Mouse (Mus musculus) hindbrain, embryonic 14.5 days (tissue): ENCODE data around the gene Vmn1r223. TPM values are rescaled to one million over a fixed set of nuclear protein-coding genes. Genes with fewer than 3 reads are reported as not detected.

Experiments
- ATAC-seq: fragments of 200-750 bp; cut with Nextera tagmentation; 2 replicates; pipeline ENCODE4 v1.8.0; 2017; ENCODE audit warnings: moderate number of reproducible peaks, mild to moderate bottlenecking, moderate TSS enrichment, moderate library complexity; ENCODE audit not compliant: low FRiP score
- DNase-seq: peaks from one replicate; pipeline ENCODE4 v3.0.0-alpha.2; 2015; ENCODE audit warnings: low spot score
- H3K27ac ChIP-seq: fragments of 300-500 bp; sonication (generic); 2 replicates; pipeline ENCODE4 v1.5.1; 2014; ENCODE audit warnings: mild to moderate bottlenecking, moderate library complexity
- H3K27me3 ChIP-seq: fragments of 300-500 bp; sonication (generic); 2 replicates; pipeline ENCODE4 v1.6.1; 2014; ENCODE audit warnings: mild to moderate bottlenecking, low read length, mixed read lengths; ENCODE audit not compliant: control insufficient read depth, insufficient read depth
- H3K36me3 ChIP-seq: fragments of 300-500 bp; sonication (generic); replicated peaks from 2 replicates; pipeline ENCODE4 v1.6.1; 2014; ENCODE audit not compliant: control insufficient read depth, insufficient read depth
- H3K4me1 ChIP-seq: fragments of 300-500 bp; sonication (generic); replicated peaks from 2 replicates; pipeline ENCODE4 v1.6.1; 2014; ENCODE audit warnings: antibody characterized with exemption, low read length, mixed read lengths; ENCODE audit not compliant: control insufficient read depth, insufficient read depth
- H3K4me2 ChIP-seq: fragments of 300-500 bp; sonication (generic); replicated peaks from 2 replicates; pipeline ENCODE4 v1.6.1; 2014; ENCODE audit warnings: mild to moderate bottlenecking, moderate library complexity
- H3K4me3 ChIP-seq: fragments of 300-500 bp; sonication (generic); replicated peaks from 2 replicates; pipeline ENCODE4 v1.5.1; 2014; ENCODE audit warnings: mild to moderate bottlenecking, low read length
- H3K9ac ChIP-seq: fragments of 300-500 bp; sonication (generic); 2 replicates; pipeline ENCODE4 v1.6.1; 2014
- H3K9me3 ChIP-seq: fragments of 300-500 bp; sonication (generic); 2 replicates; pipeline ENCODE4 v1.6.1; 2016; ENCODE audit warnings: low read length; ENCODE audit not compliant: control insufficient read depth
- WGBS: fragments of 180-500 bp; shearing (Covaris S2); extraction: QIAGEN DNeasy Blood & Tissue Kit; methylation state at CpG from one replicate; pipeline ENCODE4 v1.1.7; 2014; 5-methylcytosine and 5-hydroxymethylcytosine counted together
- polyA plus RNA-seq: library from polyadenylated mRNA; unstranded; fragments of >200 nt; fragmentation: Nextera tagmentation; extraction: Ambion mirVana; gene quantifications from 2 replicates; pipeline ENCODE4 v1.2.1, GENCODE M21; 2014

The Vmn1r223 gene
- polyA plus RNA-seq, 1 experiment from 2014 or later: not detected

GRCm38 (mm10) chr13:23299999-23300341 is 53.0 kb downstream of the Vmn1r223 start:
- under 1% methylated on average over 13 of the region's 13 CpGs for WGBS
- Histone ChIP-seq H3K36me3 (no peaks in the 10 kb centered on the region), H3K4me2 (peak overlapping the region; percentile 54), H3K27me3 (peaks cover 44% of the 10 kb centered on the region), H3K4me1 (no peaks in the 10 kb centered on the region), H3K9me3 (no peaks in the 10 kb centered on the region), H3K4me3 (peak overlapping the region; percentile 38), H3K27ac (no peak overlapping the region), H3K9ac (peak overlapping the region; percentile 45)
- peak; percentile 73; the same call in 1 of the 2 replicates for ATAC-seq
- peak; percentile 92 for DNase-seq

Other genes starting within 250 kb of the Vmn1r223 start
- not detected in 2 replicates for gene Vmn1r213, start 239.5 kb upstream of the Vmn1r223 start, polyA plus RNA-seq
- gene Vmn1r214, start 216.7 kb upstream of the Vmn1r223 start, polyA plus RNA-seq: not detected in 2 replicates
- not detected in 2 replicates for gene Vmn1r215, start 179.1 kb upstream of the Vmn1r223 start, polyA plus RNA-seq
- not detected in 2 replicates for gene Vmn1r217, start 128.9 kb upstream of the Vmn1r223 start, polyA plus RNA-seq
- not detected in 2 replicates for gene Vmn1r218, start 114.0 kb upstream of the Vmn1r223 start, polyA plus RNA-seq
- not detected in 2 replicates for gene Vmn1r219, start 87.8 kb upstream of the Vmn1r223 start, polyA plus RNA-seq
- not detected in 2 replicates for gene Vmn1r220, start 59.2 kb upstream of the Vmn1r223 start, polyA plus RNA-seq
- not detected in 2 replicates for gene Vmn1r221, start 33.0 kb upstream of the Vmn1r223 start, polyA plus RNA-seq
- not detected in 2 replicates for gene Vmn1r222, start 11.2 kb upstream of the Vmn1r223 start, polyA plus RNA-seq
- 48.8 and 52.0 TPM in 2 replicates for gene Zfp322a, start 122.1 kb downstream of the Vmn1r223 start, polyA plus RNA-seq
- gene Abt1, start 176.7 kb downstream of the Vmn1r223 start, polyA plus RNA-seq: 8.5 and 8.9 TPM in 2 replicates
- gene Btn1a1, start 218.8 kb downstream of the Vmn1r223 start, polyA plus RNA-seq: 0.05 TPM in 1 of 2 replicates, not detected in the other
- 0.21 TPM in 1 of 2 replicates, not detected in the other for gene Btn2a2, start 241.7 kb downstream of the Vmn1r223 start, polyA plus RNA-seq